Mouse (Mus musculus): Measurements from ENCODE around the gene Nt5c3b. TPM values are rescaled to one million over a fixed set of nuclear protein-coding genes. Genes with fewer than 3 reads are reported as not detected.
A peak's percentile ranks its signal among the peaks of the same experiment; 100 is the strongest.

The Nt5c3b gene
- 105 and 114 TPM in 2 replicates for polyA plus RNA-seq (2015; fragmentation: Nextera tagmentation; extraction: Ambion mirVana)

DNA sequence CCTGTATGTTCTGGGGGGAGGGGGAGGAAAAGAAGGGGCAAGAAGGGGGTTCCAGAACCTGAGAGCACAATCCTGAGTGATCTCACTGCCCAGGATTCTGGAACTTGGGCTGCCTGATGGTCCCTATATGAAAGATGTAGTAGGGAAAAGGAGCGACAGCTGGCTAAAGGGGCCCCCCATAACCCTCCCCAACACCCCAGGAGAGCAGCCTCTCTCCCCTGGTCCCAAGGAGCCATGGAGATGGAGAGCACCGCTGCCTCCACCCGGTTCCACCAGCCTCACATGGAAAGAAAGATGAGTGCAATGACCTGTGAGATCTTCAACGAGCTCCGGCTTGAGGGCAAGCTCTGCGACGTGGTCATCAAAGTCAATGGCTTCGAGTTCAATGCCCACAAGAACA, at the start of gene Nt5c3b, which contains the start of gene Klhl10:
Gene Nt5c3b (minus strand): TSS at position 12 of the 400 bp plus-strand sequence.
Gene Klhl10 (plus strand): TSS at position 121 of the 400 bp plus-strand sequence.
- no peak within 1 kb of the TSS; the same call in 1 of the 2 replicates for H3K27ac ChIP-seq
- no peaks in the 10 kb centered on the region for H3K27me3 ChIP-seq
- H3K4me3 ChIP-seq = peak within 1 kb of the TSS; percentile 79
- H3K36me3 ChIP-seq (ENCODE audit: poor library complexity, severe bottlenecking) = peaks cover 15% of the 10 kb centered on the region
- no peak for ATAC-seq
- 86% methylated on average over 8 of the region's 8 CpGs for WGBS
- peaks cover 18% of the 10 kb centered on the region for H3K4me1 ChIP-seq
- peak within 1 kb of the TSS; percentile 92 for H3K9ac ChIP-seq
- H3K9me3 ChIP-seq (replicated peaks) = no peaks in the 10 kb centered on the region
- peak within 1 kb of the TSS; percentile 80 for H3K4me2 ChIP-seq

DNA sequence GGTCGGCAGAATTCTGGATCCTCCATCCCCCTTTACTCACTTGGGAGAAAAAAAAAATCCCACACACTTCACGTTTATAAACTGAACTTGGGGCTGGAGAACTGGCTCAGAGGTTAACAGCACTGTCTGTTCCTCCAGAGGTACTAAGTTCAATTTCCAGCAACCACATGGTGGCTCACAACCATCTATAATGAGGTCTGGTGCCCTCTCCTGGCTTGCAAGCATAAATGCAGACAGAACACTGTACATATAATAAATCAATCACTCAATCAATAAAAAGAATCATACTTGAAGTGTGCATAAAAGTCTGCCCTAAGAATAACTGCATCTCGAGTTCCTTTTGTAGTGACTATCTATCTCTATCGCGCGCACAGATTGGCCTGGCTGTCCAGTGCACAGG, 49.3 kb upstream of the Nt5c3b start:
- no peak for ATAC-seq

DNA sequence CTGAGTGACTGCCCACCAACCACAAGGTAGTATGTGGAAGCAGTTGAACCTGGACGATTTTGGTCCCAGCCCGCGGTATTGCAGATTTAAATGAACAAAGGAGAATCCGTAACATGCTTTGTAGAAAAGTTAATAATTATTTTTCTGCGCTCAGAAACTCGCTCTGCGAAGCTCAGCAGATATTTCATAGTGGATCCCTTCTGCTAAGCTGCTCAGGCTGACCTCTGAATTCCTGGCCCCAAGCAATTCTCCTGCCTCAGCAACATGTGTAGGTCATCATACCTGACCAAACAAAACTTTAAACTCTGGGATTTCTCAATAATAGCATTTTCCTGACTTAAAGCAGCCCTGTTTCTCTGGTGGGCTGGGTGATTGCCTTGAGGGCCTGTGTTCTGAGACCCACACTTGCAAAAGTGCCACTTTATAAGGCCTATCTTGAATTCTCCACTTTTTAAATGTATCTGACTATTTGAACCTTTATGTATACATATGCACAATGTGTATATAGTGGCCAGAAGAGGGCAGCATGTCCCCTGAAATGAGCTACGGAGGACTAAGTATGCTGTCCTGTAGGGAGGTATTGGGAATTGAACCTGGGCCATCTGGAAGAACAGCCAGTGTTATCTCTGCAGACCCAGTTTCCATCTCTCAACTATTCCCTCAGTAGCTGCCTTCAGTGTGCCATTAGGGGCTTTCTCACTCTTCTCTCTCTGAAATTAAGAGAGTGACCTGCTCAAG, 44.4 kb upstream of the Nt5c3b start:
- no peak overlapping the region for H3K27ac ChIP-seq
- no peak overlapping the region for H3K9ac ChIP-seq
- H3K4me2 ChIP-seq = no peak overlapping the region
- WGBS = 88% methylated on average over 8 of the region's 8 CpGs
- no peaks in the 10 kb centered on the region for H3K4me1 ChIP-seq
- H3K9me3 ChIP-seq (replicated peaks) = no peaks in the 10 kb centered on the region
- ATAC-seq = no peak
- no peaks in the 10 kb centered on the region for H3K27me3 ChIP-seq
- H3K4me3 ChIP-seq = no peak overlapping the region
- H3K36me3 ChIP-seq (ENCODE audit: poor library complexity, severe bottlenecking) = peaks cover 99% of the 10 kb centered on the region

More for the DNA sequence above, 49.3 kb upstream of the Nt5c3b start:
- no peak overlapping the region for H3K4me3 ChIP-seq
- no peaks in the 10 kb centered on the region for H3K9me3 ChIP-seq (replicated peaks)
- WGBS = 93% methylated on average over 6 of the region's 6 CpGs
- H3K27ac ChIP-seq = no peak overlapping the region
- no peak overlapping the region for H3K4me2 ChIP-seq
- peaks cover 96% of the 10 kb centered on the region for H3K36me3 ChIP-seq (ENCODE audit: poor library complexity, severe bottlenecking)
- no peaks in the 10 kb centered on the region for H3K4me1 ChIP-seq
- no peaks in the 10 kb centered on the region for H3K27me3 ChIP-seq
- H3K9ac ChIP-seq = no peak overlapping the region

DNA sequence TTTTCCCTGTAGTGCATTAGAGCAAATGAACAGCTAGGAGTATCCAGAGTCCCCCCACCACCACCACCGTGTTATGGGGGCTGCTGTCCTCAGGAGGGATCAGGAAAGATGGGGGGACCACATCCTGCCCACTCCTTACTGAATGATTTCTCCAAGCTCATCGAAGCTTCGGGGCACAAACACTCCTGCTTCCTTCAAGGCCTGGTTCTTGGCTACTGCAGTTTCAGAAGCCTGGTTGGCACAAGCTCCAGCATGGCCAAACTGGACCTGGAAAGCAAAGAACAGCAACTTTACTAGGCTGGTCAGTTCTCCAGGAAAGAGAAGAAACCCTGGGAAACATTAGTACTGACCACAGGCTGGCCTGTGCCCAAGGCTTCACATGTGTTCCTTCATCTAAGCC, 42.9 kb upstream of the Nt5c3b start:
- Histone ChIP-seq H3K4me2 (no peak overlapping the region), H3K27me3 (no peaks in the 10 kb centered on the region), H3K4me3 (no peak overlapping the region), H3K9ac (no peak overlapping the region), H3K27ac (no peak overlapping the region), H3K9me3 (replicated peaks) (no peaks in the 10 kb centered on the region), H3K4me1 (no peaks in the 10 kb centered on the region), H3K36me3 (ENCODE audit: poor library complexity, severe bottlenecking) (peaks cover 99% of the 10 kb centered on the region)
- no peak for ATAC-seq
- 96% methylated on average over 3 of the region's 3 CpGs for WGBS

DNA sequence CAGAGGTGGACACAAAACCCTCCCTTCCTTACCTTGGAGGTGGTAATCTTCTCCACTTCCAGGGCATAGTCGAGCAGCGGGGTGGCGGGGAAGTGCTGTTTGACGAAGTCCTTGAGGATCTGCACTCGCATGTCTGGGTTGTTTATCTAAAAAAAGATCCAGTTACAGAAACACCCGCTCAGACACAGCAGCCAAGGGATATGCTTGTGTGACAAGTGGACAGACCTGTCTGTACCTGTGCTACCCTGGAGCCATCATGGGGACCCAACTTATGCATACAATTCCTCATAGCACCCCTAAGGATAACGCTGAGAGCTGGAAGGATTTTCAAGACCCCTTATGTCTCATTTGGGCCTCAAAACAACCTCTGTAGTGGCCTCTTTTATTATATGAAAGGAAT, 37.5 kb upstream of the Nt5c3b start:
- Histone ChIP-seq H3K36me3 (ENCODE audit: poor library complexity, severe bottlenecking) (peaks cover 87% of the 10 kb centered on the region), H3K4me2 (no peak overlapping the region), H3K9ac (no peak overlapping the region), H3K9me3 (replicated peaks) (no peaks in the 10 kb centered on the region), H3K4me1 (no peaks in the 10 kb centered on the region), H3K27ac (no peak overlapping the region), H3K27me3 (no peaks in the 10 kb centered on the region), H3K4me3 (no peak overlapping the region)
- WGBS = 95% methylated on average over 7 of the region's 7 CpGs
- ATAC-seq = no peak

DNA sequence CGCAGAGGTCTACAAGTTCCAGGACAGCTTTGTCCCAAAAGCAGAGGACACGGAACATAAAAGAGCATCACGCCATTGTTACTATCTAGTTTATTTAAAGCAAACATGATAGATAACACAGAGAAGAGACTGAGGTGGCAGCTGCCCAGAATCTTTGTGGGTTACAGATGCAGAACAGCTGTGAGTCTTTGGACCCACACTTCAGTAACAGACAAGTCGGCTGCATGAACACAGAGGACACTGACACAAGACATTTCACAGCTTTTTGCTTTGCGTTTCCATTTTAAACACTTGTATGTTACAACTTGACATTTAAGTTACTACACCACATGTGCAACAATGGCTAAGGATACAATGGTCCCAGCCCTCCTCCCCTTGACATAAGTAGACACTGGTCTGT, 34.7 kb upstream of the Nt5c3b start:
- Histone ChIP-seq H3K9ac (no peak overlapping the region), H3K27me3 (no peaks in the 10 kb centered on the region), H3K36me3 (ENCODE audit: poor library complexity, severe bottlenecking) (peaks cover 58% of the 10 kb centered on the region), H3K27ac (no peak overlapping the region), H3K4me1 (peaks cover 2% of the 10 kb centered on the region), H3K4me3 (no peak overlapping the region), H3K4me2 (no peak overlapping the region), H3K9me3 (replicated peaks) (no peaks in the 10 kb centered on the region)
- ATAC-seq = no peak
- WGBS = 97% methylated on average over 5 of the region's 5 CpGs

DNA sequence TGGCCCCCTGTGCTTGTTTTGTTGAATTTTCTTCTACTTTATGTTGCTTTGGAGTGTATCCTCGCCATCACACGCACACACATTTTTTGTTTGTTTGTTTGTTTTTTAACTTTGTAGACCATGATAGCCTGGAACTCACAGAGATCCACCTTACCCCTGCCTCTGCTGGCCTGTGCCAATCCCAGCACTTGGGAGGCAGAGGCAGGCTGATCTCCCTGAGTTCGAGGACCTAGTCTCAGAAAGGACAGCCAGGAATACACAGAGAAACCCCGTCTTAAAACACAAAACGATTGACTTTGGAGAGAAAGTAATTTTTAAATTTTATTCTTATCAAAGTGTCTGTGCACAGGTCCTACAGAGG, 31.3 kb upstream of the Nt5c3b start:
- Histone ChIP-seq H3K9ac (no peak overlapping the region), H3K4me3 (peak overlapping the region; percentile 96), H3K36me3 (ENCODE audit: poor library complexity, severe bottlenecking) (peaks cover 29% of the 10 kb centered on the region), H3K4me1 (peaks cover 20% of the 10 kb centered on the region), H3K4me2 (no peak overlapping the region), H3K9me3 (replicated peaks) (no peaks in the 10 kb centered on the region), H3K27ac (no peak overlapping the region), H3K27me3 (no peaks in the 10 kb centered on the region)
- 27% methylated on average over 5 of the region's 5 CpGs for WGBS
- ATAC-seq = 0 out of 2 replicates have a peak, but pooled peaks have one; percentile 32

DNA sequence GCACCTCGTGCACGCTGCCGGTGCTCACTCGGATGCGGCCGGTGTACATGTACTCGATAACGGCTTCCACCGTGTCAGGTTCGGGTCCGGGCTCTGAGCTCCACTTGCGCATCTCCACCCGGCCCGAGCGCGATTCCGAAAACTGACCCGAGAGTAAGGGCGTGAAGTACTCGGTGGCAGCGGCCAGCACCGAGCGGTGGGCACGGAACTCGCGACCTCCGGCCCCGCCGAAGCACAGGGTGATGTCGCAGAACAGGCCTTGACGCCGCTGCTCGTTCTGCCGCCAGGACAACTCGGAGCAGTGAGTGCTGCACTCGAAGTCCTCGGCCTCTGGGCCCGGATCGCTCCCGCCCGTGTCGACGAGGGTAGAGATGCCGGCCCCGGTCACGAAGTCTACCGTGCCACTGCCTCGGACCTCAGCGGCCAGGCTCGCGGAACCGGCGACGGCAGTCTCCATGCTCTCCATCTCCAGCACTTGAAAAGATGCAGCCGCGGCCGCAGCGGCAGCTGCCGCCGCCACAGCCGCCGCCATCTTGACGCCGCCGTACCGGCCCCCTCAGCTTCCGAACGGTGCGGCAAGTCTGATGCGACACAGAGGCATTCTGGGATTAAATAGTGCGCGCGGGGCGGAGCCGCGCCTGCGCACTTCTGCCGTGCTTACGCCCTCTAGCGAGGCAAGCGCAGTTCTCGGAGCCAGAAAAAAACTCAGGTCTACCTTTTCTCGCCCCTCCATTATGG, 30.8 kb upstream of the Nt5c3b start, which contains the start of gene Klhl11:
Gene Klhl11 (minus strand): TSS at position 545 of the 738 bp plus-strand sequence.
- Histone ChIP-seq H3K4me1 (peaks cover 20% of the 10 kb centered on the region), H3K9me3 (replicated peaks) (no peaks in the 10 kb centered on the region), H3K4me3 (peak within 1 kb of the TSS; percentile 96), H3K36me3 (ENCODE audit: poor library complexity, severe bottlenecking) (peaks cover 31% of the 10 kb centered on the region), H3K27me3 (no peaks in the 10 kb centered on the region), H3K9ac (peak within 1 kb of the TSS; percentile 94), H3K4me2 (peak within 1 kb of the TSS; percentile 71), H3K27ac (peak within 1 kb of the TSS; percentile 85)
- WGBS = under 1% methylated on average over 83 of the region's 83 CpGs
- peak; percentile 94 for ATAC-seq

DNA sequence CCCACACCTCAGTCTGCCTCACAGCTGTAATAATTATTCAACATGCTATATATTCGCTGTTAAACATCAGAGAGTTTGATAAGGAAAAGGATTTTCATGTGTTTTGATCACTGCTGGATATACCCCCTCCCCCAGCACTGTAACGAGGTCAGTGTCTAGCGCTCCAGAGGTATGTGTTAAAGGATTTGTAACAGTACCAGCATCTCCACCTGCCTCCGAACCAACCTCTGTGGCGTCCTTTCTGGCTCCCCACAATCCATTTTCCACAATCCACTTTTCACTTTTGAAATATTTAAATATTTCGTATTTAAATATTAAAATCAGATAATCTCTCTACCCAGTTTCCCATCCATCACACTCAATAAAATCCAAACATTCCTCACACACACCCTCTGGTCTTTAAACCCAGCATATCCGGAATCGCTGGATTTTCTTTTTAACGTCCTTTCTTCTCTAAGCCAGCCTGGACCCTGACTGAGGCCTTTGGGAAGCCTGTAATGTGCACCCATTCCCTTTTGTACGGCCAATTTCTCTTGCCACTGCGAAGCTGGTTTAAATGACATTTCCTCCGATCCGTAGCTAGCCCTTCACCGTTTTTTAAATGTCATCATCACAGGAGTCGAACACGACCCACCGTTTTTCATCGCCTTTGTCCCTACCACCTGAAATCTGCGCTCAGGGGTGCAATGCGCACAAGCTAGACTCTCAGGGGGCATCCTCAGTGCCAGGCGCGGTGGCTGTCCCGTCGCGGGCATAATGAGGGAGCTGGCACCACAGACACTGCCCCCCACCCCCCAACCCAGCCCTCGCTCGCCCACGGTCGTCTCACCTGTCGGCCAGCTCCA, 30.0 kb upstream of the Nt5c3b start:
- H3K9ac ChIP-seq = peak overlapping the region; percentile 94
- H3K27ac ChIP-seq = peak overlapping the region; percentile 85
- peak overlapping the region; percentile 96 for H3K4me3 ChIP-seq
- H3K9me3 ChIP-seq (replicated peaks) = no peaks in the 10 kb centered on the region
- ATAC-seq = no peak
- H3K4me2 ChIP-seq = peak overlapping the region; percentile 71
- 3% methylated on average over 30 of the region's 30 CpGs for WGBS
- peaks cover 20% of the 10 kb centered on the region for H3K4me1 ChIP-seq
- H3K27me3 ChIP-seq = no peaks in the 10 kb centered on the region
- peaks cover 30% of the 10 kb centered on the region for H3K36me3 ChIP-seq (ENCODE audit: poor library complexity, severe bottlenecking)

DNA sequence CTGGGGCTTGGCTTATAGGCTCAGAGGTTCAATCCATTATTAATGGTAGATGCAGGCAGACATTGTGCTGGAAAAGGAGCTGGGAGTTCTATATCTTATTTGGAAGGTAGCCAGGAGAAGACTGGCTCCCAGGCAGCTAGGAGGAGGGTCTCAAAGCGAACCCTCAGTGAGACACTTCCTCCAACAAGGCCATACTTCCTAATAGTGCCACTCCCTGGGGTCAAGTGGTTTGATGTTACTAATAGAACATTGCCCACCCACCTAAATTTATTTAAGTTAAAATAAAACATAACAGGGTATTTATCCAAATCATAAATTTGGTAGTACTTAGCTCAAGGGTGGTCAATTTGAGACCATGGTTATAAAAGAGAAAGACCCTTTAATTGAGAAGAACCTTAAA, 24.2 kb upstream of the Nt5c3b start:
- Histone ChIP-seq H3K9ac (no peak overlapping the region), H3K4me2 (no peak overlapping the region), H3K27ac (no peak overlapping the region), H3K9me3 (replicated peaks) (no peaks in the 10 kb centered on the region), H3K27me3 (no peaks in the 10 kb centered on the region), H3K4me3 (no peak overlapping the region), H3K4me1 (peaks cover 13% of the 10 kb centered on the region), H3K36me3 (ENCODE audit: poor library complexity, severe bottlenecking) (peaks cover 41% of the 10 kb centered on the region)
- no peak for ATAC-seq
- 90% methylated on average over 1 of the region's 1 CpGs for WGBS

DNA sequence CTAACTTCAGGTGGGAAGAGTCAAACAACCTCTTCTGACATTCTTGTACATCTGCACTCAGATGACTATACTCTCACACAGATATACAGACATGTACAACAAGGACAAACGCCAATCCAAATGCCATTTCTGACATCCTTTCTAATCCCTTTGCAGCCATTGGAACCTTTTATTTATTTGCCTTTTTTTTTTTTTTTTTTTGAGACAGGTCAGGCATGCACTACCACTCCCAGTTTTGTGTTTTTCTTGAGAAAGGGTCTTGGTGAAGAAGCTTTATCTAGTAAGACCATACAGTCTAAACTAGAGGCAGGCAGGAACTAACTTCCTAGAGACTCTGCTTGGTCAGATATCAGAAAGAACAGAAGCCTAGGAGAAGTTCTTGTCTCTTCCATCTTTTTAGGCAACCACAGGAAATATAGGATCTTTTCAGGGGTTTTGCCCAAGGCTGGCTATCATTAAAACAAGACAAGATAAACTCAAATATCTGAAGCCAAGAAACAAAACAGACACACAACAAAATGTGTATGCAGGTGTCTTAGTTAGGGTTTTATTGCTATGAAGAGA, 23.7 kb upstream of the Nt5c3b start:
- Histone ChIP-seq H3K4me3 (no peak overlapping the region), H3K9ac (no peak overlapping the region), H3K4me2 (no peak overlapping the region), H3K27me3 (no peaks in the 10 kb centered on the region), H3K27ac (no peak overlapping the region), H3K9me3 (replicated peaks) (no peaks in the 10 kb centered on the region), H3K36me3 (ENCODE audit: poor library complexity, severe bottlenecking) (peaks cover 45% of the 10 kb centered on the region), H3K4me1 (peaks cover 8% of the 10 kb centered on the region)
- ATAC-seq = no peak
- WGBS = 89% methylated on average over 1 of the region's 1 CpGs

Measured in forebrain, embryonic 13.5 days (tissue).